Mouse (Mus musculus): ENCODE data around the gene Kank1. TPM values are rescaled to one million over a fixed set of nuclear protein-coding genes. Genes with fewer than 3 reads are reported as not detected.

Kank1 gene
- total RNA-seq (2017): not detected in 2 replicates

DNA sequence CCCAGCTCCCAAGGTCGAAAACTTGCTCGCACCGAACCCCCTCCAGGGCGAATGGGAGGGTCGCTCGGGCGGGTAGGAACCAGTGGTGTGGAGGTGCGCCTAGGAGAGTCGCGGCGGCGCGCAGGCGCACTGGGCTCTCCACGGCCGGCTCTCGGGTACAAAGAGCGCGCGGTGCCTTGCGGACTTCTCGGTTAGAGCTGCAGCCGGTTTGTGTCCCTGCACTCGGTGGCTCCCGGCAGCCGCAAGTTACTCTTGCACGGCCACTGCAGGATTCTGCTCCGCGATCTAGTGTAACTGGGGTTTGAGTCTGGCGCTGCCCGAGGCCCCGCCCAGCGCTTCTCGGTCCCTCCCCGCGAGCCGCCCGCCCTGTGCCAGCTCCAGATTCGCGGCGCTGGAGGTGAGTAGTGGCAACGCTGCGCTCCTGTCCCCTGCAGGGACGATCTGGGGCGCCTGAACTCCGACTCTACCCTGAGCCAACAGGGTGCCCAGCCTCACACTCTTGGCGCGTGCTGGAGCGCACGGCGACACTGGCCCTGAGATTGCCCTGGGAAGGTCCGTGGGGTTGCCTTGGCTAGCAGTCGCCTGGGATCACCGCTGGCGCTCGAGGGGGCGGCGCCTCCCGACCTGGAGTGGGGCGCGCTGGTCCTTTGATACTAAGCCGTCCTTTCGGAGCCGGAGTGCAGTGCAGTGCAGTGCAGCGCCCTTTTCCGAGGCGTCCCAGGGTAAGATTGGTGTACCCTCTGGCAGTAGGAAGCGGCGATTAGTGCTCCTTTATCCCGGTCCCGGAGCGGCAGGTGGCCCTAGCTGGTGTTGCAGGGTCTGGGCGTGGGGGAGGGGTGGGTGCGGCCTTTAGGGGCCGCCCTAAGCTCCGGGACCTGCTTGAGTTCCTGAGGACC is at the start of gene Kank1:
Gene Kank1 (plus strand): TSS at position 380 of the 896 bp plus-strand sequence.
- ATAC-seq (replicated peaks; ENCODE audit: low read depth, poor library complexity, severe bottlenecking): peak; percentile 73

DNA sequence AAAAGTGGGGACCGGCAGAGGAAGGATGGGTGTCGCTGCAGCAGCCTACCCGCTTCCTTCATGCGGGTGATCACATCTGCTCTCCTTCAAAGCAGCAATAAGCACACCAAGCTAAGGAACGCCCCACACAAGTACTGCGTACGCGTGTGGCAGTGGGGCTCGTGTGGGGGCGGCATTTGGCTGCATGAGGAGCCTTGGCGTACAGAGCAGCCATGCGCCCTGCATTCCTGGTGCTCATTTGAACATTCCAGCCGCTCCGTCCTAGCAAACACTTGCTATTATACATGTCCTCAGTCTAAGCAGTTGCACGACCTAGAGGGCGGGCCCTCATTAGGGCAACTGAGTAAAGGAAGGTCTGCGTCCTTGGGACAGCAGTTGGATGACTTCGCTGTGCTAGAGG is 49.1 kb upstream of the Kank1 start:
- no peak for ATAC-seq (replicated peaks; ENCODE audit: low read depth, poor library complexity, severe bottlenecking)

DNA sequence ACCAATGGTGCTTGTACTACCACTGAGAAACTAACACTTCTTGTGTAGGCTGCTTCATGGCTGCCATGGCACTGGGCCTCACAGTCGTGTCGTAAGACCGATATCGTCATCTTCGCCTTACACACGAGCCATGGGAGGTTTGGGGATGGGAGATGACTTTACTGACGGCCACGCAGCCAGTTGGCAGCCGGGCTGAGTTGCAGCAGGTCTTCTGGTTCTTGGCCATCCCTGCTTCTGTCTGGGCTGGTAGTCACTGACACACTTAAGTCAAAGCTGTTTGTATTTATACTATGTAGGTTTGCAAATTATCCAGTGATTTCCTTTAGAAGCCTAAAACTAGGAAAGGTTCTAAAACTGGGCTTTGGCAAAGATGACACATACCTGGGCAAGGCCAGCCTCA is 43.0 kb upstream of the Kank1 start:
- ATAC-seq (replicated peaks; ENCODE audit: low read depth, poor library complexity, severe bottlenecking): no peak

DNA sequence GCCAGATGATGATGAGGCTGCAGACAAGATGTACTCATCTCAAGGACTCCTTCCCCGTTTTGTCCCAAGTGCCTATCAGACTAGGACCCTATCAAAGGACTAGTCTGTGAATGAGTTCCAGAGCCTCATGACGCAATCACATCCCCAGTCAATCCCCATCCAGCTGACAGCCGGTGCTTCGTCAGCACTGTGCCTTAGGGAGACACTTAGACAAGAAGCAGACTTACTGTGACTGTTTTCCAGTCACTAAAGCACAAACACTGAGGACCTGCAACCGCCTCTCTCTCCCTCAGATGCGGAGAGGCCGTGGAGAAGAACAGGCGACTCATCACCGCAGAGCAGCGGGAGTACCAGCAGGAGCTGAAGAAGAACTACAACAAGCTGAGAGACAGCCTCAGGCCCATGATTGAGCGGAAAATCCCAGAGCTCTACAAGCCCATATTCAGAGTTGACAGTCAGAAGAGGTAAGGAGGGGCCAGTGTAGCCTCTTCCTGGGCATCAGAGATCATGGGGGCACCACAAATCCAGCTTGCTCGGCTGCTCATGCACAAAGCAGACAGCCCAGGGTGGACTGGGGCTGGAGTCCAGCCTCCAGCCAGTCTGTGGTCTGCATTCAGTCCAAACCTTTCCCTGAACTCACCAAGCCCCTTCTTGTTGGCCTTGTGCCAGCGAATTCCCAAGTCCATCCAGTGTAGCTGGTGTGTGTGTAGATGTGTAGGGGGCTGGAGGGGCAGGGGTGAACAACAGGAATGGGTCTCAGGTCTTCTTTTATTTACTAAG is 36.5 kb upstream of the Kank1 start:
- ATAC-seq (replicated peaks; ENCODE audit: low read depth, poor library complexity, severe bottlenecking): no peak

DNA sequence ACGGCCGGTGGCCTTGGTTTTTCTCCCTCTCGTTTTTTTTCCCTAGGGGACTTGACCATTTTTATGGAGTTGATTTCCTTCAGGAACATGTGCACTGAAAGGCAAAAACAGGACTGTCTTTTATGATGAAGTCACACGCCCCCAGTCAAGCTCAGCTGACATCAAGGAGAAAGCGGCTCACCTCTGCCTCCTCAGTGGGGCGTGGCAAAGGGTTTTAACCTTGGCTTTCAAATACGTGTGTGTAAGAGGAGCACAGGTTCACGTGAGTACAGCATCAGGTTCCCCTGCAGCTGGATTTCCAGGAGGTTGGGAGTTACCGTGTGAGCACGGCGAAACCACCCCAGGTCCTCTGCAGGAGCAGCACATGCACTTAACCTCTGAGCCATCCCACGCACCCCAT is 33.7 kb upstream of the Kank1 start:
- ATAC-seq (replicated peaks; ENCODE audit: low read depth, poor library complexity, severe bottlenecking): no peak

DNA sequence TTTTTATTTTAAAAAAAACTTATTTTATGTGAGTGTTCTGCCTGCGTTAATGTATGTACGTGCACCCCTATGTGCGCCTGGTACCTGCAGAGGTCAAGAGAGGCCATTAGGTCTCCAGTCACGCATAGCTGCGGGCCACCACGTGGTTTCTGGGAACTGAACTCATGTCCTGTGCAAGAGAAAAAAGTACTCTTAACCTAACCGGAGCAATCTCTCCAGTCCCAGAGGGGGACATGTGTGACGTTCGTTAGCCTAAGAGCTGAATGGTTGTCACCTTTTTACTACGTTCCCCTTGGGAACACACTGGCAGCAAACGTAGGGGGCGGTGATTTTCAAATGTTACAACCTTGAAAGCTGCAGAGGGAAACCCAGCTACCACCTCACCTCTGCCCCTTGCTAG is 29.8 kb upstream of the Kank1 start:
- no peak for ATAC-seq (replicated peaks; ENCODE audit: low read depth, poor library complexity, severe bottlenecking)

DNA sequence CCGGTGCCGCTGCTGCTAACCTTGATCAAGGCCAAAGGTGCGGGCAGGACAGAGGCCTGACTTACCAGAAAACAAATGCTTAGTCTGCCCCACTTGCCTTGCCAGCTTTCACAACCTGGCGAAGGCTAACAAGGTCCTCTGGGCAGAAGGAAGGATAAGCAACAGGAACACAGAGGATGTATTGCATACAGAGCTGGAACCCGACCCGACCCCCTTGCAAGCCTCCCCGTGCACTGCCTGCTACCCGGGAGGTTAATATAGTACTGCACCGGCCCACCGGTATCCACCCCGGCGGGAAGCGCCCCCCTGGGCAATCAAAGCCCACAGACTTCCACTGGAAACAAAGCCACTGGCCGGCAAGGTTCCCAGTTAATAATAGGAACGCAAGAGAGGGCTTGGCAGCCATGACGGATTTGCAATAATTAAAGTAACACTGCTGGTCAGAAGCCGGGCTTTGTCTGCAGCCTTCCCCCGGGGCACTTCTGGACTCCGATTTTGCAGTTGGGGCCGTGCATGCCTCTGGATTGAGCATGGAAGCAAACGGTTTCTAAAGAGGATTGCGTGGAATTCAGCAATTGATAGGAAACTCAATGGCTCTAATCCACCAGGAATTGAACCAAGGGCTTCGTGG is 28.9 kb upstream of the Kank1 start:
- ATAC-seq (replicated peaks; ENCODE audit: low read depth, poor library complexity, severe bottlenecking): no peak

DNA sequence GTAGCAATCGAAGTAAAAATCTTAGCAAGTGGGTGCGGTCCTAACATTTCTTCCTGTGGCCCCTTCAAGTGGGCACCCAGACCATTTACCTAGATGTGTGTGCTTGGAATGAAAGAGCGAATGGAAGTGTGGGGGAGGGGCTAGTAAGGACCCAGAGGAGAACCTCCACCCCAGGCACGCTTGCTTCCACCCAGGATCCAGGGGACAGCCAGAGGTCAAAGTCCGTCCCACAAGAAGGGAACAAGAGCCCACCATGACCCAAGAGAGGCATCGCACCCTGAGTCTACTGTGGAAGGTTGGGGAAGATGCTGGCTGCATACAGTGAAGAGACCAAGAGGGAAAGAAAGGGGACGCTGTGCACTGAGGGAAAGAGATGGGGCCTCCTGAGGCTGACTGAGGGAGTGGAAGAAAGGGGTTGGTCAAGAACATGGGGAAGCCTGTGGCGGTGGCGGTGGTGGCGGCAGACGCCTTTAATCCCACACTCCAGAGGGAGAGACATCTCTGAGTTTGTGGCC is 28.1 kb upstream of the Kank1 start:
- ATAC-seq (replicated peaks; ENCODE audit: low read depth, poor library complexity, severe bottlenecking): no peak

DNA sequence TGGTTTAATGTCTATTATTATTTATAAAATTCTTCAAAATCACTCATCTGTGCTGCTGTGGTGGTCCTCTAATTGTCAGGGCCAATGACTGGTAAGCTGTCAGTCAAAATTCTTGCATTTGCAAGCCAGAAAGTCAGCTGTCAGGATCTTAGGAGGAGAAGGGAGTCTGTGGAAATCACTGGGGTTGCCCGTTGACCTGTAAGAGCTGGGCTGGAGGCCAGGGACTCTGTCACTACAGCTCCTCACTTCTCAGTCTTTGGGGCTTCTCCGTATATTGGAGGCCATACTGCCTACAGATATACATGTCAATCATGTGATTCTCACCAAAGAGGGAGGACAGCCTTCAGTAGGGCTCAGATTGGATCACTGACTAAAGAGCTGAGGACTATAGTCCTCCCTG is 16.2 kb upstream of the Kank1 start:
- no peak for ATAC-seq (replicated peaks; ENCODE audit: low read depth, poor library complexity, severe bottlenecking)

DNA sequence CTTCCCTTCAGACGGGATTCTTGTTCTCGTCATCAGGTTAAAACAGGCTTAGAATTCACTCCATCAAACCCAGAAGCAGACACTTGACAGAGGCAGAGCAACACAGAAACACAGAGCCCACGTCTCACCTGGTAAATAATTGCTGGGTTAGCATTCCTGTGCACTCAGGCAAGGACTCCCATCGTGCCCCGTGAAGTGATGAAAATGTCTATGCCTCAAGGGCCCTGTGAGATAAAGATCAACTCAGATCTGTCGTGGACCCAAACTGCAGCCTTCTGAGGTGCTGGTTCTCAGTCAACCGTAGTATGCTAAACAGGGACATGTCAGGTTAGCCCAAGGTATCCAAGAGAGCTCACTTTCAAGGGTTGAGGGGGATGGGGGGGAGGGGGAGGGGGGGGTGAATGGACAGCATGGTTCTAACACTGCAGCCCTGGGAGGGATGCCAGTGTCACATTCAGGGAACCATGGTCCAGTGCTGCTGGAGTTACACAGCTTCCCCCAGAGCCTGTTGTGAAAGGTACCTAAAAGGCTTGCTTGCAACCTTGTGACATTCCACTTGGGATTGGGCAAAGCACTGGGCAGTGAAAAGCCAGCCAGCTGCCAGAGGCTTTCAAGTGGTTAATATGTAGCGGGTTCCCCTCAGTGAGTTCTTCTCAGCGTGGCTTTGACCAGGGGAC is 14.7 kb upstream of the Kank1 start:
- no peak for ATAC-seq (replicated peaks; ENCODE audit: low read depth, poor library complexity, severe bottlenecking)

DNA sequence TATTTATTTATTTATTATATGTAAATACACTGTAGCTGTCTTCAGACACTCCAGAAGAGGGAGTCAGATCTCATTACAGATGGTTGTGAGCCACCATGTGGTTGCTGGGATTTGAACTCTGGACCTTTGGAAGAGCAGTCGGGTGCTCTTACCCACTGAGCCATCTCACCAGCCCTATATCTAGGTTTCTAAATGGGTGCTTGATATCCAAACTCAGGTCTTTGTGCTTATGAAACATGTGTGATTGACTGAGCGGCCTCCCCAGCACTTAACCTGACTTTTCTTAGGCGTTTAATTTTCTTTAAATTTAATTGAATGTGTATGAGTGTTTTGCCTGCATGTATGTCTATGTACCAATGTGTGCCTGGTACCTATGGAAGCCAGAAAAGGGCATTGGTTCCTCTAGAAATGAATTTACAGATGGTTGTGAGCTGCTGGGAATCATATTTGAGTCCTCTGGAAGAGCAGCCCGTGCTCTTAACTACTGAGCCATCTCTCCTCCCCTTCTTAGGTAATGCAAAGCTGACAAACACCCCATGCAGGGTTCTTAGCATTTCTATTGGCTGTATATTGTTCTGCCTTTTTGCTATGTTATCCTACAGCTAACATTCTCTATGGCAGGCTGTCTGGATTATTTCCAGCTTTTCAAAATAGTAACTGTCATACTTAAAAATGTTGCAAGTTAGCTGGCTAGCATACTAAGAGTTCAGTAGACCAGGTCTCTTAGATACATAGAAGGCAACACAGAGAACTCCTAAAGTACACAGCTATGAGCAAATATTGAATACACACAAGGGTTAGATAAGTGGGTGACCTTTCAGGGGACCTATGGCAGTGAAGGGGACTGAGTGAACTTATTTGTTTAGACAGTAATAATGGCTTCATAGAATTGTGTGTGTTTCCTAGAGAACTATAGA is 6.5 kb upstream of the Kank1 start:
- ATAC-seq (replicated peaks; ENCODE audit: low read depth, poor library complexity, severe bottlenecking): no peak

DNA sequence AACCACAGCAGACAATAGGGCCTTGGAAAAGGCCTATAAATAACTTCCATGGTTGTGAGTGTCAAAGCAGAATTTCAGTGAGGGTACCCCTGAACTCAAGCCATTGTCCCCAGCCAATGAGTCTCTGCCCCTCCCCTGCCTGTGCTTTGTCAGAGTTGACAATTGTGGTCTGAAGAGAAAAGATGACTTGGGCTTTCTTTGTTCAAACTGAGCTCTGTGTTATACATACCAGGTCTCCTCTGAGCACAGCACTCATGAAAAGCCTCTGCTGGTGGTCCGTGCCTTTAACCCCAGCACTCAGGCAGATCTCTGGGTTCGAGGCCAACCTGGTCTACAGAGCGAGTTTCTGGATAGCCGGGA is 5.8 kb upstream of the Kank1 start:
- ATAC-seq (replicated peaks; ENCODE audit: low read depth, poor library complexity, severe bottlenecking): no peak

DNA sequence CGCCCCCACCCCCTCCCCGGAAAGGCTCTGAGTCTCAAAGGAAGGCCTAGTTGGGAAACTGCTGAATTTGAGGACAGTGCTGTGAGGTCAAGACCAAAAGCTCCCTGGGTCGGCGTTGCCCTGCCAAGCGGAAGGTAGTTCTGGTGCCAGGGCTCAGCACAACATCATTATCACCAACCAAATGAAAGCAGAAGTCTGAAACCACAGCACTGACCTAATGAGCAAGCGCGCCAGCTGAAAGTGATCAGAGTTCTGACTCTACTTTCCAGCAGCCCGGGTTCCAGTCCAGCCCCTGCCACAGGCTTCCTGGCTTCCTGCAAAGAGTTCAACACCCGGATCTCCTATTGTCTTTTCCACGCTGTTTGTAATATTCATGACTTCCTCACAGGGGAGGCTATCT is 4.7 kb upstream of the Kank1 start:
- ATAC-seq (replicated peaks; ENCODE audit: low read depth, poor library complexity, severe bottlenecking): peak; percentile 78

DNA sequence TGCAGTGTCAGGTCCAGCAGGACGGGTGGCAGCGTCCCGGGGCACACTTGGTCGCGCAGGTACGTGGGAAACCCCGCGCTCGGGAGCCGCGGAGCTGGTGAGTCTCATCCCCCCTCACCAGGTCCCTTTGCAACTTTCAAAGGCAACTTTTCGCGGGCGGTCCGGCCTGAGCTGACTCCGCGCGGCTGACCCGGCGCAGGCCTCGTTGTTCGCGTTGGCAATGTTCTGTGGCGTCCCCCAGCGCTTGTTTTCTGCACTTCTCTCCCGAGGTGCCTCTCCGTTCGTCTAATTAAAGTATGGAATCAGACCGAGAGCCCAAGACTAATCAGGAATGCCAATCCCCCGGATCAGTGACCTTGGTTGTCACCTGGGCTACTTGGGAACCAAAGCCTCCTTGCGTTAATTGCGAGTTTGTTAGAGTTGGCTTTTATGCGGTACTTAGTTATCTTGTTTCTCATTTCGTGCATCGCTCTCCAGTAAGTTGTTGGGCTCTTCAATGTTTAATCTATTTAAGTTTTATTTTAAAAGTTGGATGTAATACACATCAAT is 791 bp downstream of the Kank1 start:
- peak; percentile 17; the same call in 1 of the 2 replicates for ATAC-seq (replicated peaks; ENCODE audit: low read depth, poor library complexity, severe bottlenecking)

DNA sequence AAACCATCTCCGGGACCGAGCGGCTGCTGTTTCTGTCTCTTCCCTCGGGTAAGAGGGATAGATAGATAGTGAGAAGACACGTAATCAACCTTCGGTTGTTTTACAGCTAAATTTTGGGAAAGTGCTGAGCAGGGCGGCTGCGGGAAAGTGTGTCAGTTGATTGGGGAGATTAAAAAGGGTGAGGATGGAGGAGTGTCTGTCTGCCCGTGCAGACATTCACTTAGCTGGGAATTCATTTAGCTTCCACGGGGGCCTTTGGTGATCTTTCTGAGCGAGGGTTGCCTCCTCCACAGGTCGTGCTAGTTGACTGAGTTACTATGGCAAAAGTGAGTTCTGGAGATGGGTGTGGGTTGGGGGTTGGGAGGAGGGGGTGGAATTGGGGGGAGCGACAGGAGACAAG is 1.3 kb downstream of the Kank1 start:
- ATAC-seq (replicated peaks; ENCODE audit: low read depth, poor library complexity, severe bottlenecking): no peak

DNA sequence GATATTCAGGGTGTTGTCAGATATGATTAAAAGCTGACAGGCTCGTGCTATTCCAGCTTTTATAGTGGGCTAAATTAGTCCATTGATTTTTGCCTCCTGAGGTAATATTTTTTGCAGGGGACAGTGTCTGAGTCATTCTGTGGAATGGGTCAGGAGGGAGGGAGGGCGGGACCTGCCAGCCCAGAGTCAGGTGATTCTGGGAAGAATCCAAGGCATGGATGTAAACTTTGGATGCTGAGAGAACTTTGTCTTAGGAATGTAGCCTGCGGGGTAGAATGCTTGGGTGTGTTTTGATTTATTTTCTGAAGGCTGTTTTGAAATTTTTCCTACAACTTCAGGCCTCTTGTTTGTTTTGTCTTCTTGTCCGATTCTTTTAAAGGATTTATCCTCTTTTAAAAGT is 6.8 kb downstream of the Kank1 start:
- no peak for ATAC-seq (replicated peaks; ENCODE audit: low read depth, poor library complexity, severe bottlenecking)

DNA sequence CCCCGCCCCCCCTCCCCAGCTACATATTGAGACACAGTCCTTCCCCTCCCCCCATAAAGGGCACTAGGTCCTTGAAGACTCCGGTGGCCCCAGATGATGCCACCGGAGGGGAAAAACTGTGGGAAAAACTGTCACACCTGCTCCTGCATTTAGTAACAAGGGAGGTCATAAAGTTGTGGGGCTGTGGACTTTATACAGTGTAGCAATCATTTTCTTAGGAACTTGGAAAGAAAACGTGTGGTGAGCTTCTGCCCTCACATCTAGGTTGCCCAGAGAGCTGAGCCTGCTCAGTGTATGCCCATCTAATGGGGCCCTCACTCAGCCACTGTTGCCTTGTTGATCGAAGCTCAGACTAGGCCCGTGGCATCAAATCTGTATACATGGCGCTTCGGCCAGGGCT is 9.3 kb downstream of the Kank1 start:
- ATAC-seq (replicated peaks; ENCODE audit: low read depth, poor library complexity, severe bottlenecking): no peak

DNA sequence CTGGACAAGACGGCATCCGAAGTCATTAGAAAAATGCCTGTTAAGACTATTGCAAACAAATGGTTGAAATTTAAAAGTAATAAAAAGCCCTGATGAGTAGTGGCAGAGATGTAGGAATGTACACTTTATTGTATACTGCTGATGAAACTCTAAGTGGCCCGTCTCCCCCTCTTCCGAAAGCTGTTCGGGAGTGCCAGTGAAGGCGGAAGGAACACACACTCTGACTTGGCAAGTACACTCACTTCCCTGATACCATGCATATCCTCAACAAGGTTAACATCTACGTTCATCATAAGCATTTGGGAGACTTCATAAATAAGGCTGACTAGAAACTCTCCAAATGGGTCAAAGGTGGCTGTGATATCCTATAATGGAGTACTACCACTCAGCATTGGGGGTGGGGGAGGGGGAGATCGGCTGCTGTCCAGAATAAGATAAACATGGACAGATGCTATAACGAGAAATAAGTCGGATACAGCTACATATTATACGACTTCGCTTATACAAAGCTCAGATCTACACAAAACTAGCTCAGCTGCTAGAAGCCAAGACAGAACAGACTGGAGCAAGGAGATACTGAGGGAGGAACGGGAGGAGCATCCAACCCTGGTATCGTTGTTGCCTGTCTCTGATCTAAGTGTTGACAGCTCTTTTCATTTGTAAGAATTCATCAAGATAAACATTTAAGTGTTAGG is 11.2 kb downstream of the Kank1 start:
- no peak for ATAC-seq (replicated peaks; ENCODE audit: low read depth, poor library complexity, severe bottlenecking)

All from common myeloid progenitor, adult 5-6 weeks (primary cell).